Mouse (Mus musculus) MEL (cell line): ENCODE data around the gene Agl. TPM values are rescaled to one million over a fixed set of nuclear protein-coding genes. Genes with fewer than 3 reads are reported as not detected.

Experiments
- DNase-seq: peaks from one replicate; pipeline ENCODE4 v3.0.0; 2011; ENCODE audit warnings: low read depth, low spot score
- H3K27ac ChIP-seq: 2 replicates; pipeline ENCODE4 v1.5.1; 2012; ENCODE audit warnings: low read depth, mild to moderate bottlenecking, control low read depth, low read length, moderate library complexity; ENCODE audit not compliant: control insufficient read depth
- H3K27me3 ChIP-seq, 2 experiments: fragments of 150-350 bp in 1 of 2; sonication (generic) in 1 of 2; 2 replicates each; pipeline ENCODE4 v1.6.1; 2012; ENCODE audit warnings: low read length in 2 of 2, mild to moderate bottlenecking in 2 of 2, improper control_type of control experiment in 1 of 2, moderate library complexity in 1 of 2; ENCODE audit not compliant: insufficient read depth in 2 of 2, control insufficient read depth in 1 of 2
- H3K36me3 ChIP-seq, 2 experiments: 2 replicates each; pipeline ENCODE4 v1.6.1; 2012 to 2014; ENCODE audit warnings: low read length in 2 of 2, improper control_type of control experiment in 1 of 2, inconsistent platforms in 1 of 2, mild to moderate bottlenecking in 1 of 2; ENCODE audit not compliant: insufficient read depth in 2 of 2, control insufficient read depth in 1 of 2
- H3K4me1 ChIP-seq, 2 experiments: fragments of 150-350 bp in 1 of 2; sonication (generic) in 1 of 2; 2 replicates each; pipeline ENCODE4 v1.6.1; 2012; ENCODE audit warnings: low read length in 2 of 2, improper control_type of control experiment in 1 of 2, mild to moderate bottlenecking in 1 of 2; ENCODE audit not compliant: insufficient read depth in 2 of 2, control insufficient read depth in 1 of 2
- H3K4me3 ChIP-seq, 2 experiments: fragments of 150-350 bp in 1 of 2; sonication (generic) in 1 of 2; 2 replicates each; pipeline ENCODE4 v1.5.1; 2012; ENCODE audit warnings: low read depth in 2 of 2, low read length in 2 of 2, mild to moderate bottlenecking in 2 of 2, moderate library complexity in 2 of 2, control low read depth in 1 of 2, improper control_type of control experiment in 1 of 2; ENCODE audit not compliant: control insufficient read depth in 1 of 2, insufficient read depth in 1 of 2
- H3K79me2 ChIP-seq: 2 replicates; pipeline ENCODE4 v1.6.1; 2012; ENCODE audit warnings: mild to moderate bottlenecking, low read length, moderate library complexity; ENCODE audit not compliant: control insufficient read depth, poor library complexity, insufficient read depth
- H3K9ac ChIP-seq: 2 replicates; pipeline ENCODE4 v1.6.1; 2012; ENCODE audit warnings: low read depth, mild to moderate bottlenecking, control low read depth, low read length, moderate library complexity; ENCODE audit not compliant: control insufficient read depth, poor library complexity, severe bottlenecking
- H3K9me3 ChIP-seq: fragments of 150-350 bp; sonication (generic); replicated peaks from 2 replicates; pipeline ENCODE4 v1.6.1; 2012; ENCODE audit warnings: mild to moderate bottlenecking, low read length, improper control_type of control experiment, moderate library complexity; ENCODE audit not compliant: insufficient read depth
- BHLHE40 ChIP-seq: IDR thresholded peaks from 2 replicates; pipeline ENCODE4 v1.6.1; 2012; ENCODE audit warnings: low read depth, mild to moderate bottlenecking, inconsistent platforms, low read length, improper control_type of control experiment, borderline replicate concordance
- CHD1 ChIP-seq: IDR thresholded peaks from 2 replicates; pipeline ENCODE4 v1.6.1; 2012; ENCODE audit warnings: low read depth, mild to moderate bottlenecking, inconsistent platforms, low read length, improper control_type of control experiment
- ELF1 ChIP-seq: IDR thresholded peaks from 2 replicates; pipeline ENCODE4 v1.6.1; 2014; ENCODE audit warnings: low read depth, mild to moderate bottlenecking, inconsistent platforms, low read length, improper control_type of control experiment, moderate library complexity
- ETS1 ChIP-seq: IDR thresholded peaks from 2 replicates; pipeline ENCODE4 v1.6.1; 2012; ENCODE audit warnings: low read depth, mild to moderate bottlenecking, inconsistent platforms, low read length, improper control_type of control experiment, moderate library complexity
- GATA1 ChIP-seq: IDR thresholded peaks from 2 replicates; pipeline ENCODE4 v1.6.1; 2011; ENCODE audit warnings: low read depth, low read length, improper control_type of control experiment
- JUND ChIP-seq: IDR thresholded peaks from 2 replicates; pipeline ENCODE4 v1.6.1; 2011; ENCODE audit warnings: low read depth, mild to moderate bottlenecking, improper control_type of control experiment, low read length
- MAX ChIP-seq: IDR thresholded peaks from 2 replicates; pipeline ENCODE4 v1.6.1; 2011; ENCODE audit warnings: low read length, improper control_type of control experiment
- MAZ ChIP-seq: IDR thresholded peaks from 2 replicates; pipeline ENCODE4 v1.6.1; 2012; ENCODE audit warnings: low read depth, mild to moderate bottlenecking, inconsistent platforms, low read length, improper control_type of control experiment
- MEF2A ChIP-seq: IDR thresholded peaks from 2 replicates; pipeline ENCODE4 v1.6.1; 2014; ENCODE audit warnings: low read depth, mild to moderate bottlenecking, inconsistent platforms, low read length, improper control_type of control experiment; ENCODE audit not compliant: poor library complexity, insufficient replicate concordance, severe bottlenecking; ENCODE audit errors: extremely low read depth
- MXI1 ChIP-seq: IDR thresholded peaks from 2 replicates; pipeline ENCODE4 v1.6.1; 2011; ENCODE audit warnings: mild to moderate bottlenecking, low read depth, low read length, improper control_type of control experiment
- MYB ChIP-seq: IDR thresholded peaks from 2 replicates; pipeline ENCODE4 v1.6.1; 2011; ENCODE audit warnings: mild to moderate bottlenecking, low read depth, low read length, improper control_type of control experiment
- MYC ChIP-seq: IDR thresholded peaks from 2 replicates; pipeline ENCODE4 v1.6.1; 2011; ENCODE audit warnings: low read depth, mild to moderate bottlenecking, low read length, improper control_type of control experiment, moderate library complexity
- NRF1 ChIP-seq: IDR thresholded peaks from 2 replicates; pipeline ENCODE4 v1.6.1; 2014; ENCODE audit warnings: low read depth, mild to moderate bottlenecking, inconsistent platforms, low read length, improper control_type of control experiment, moderate library complexity; ENCODE audit not compliant: poor library complexity, insufficient read depth, severe bottlenecking
- POLR2AphosphoS5 ChIP-seq: IDR thresholded peaks from 2 replicates; pipeline ENCODE4 v1.6.1; 2012; ENCODE audit warnings: low read depth, borderline replicate concordance, mild to moderate bottlenecking, inconsistent platforms, low read length, moderate library complexity, mixed read lengths
- SIN3A ChIP-seq: IDR thresholded peaks from 2 replicates; pipeline ENCODE4 v1.6.1; 2012; ENCODE audit warnings: low read length, improper control_type of control experiment, inconsistent platforms
- SMC3 ChIP-seq: IDR thresholded peaks from 2 replicates; pipeline ENCODE4 v1.6.1; 2011; ENCODE audit warnings: low read depth, low read length, improper control_type of control experiment
- TBP ChIP-seq: IDR thresholded peaks from 2 replicates; pipeline ENCODE4 v1.8.0; 2011; ENCODE audit warnings: low read depth, low read length, improper control_type of control experiment
- UBTF ChIP-seq: IDR thresholded peaks from 2 replicates; pipeline ENCODE4 v1.6.1; 2012; ENCODE audit warnings: low read depth, mild to moderate bottlenecking, inconsistent platforms, low read length, improper control_type of control experiment, moderate library complexity, borderline replicate concordance; ENCODE audit not compliant: insufficient read depth
- USF1 ChIP-seq: IDR thresholded peaks from 2 replicates; pipeline ENCODE4 v1.6.1; 2014; ENCODE audit warnings: low read depth, mild to moderate bottlenecking, inconsistent platforms, low read length, improper control_type of control experiment, moderate library complexity
- USF2 ChIP-seq, 2 experiments: IDR thresholded peaks; 2 replicates each; pipeline ENCODE4 v1.6.1; 2011 to 2012; ENCODE audit warnings: improper control_type of control experiment in 2 of 2, low read length in 2 of 2, borderline replicate concordance in 1 of 2, inconsistent platforms in 1 of 2, low read depth in 1 of 2, mild to moderate bottlenecking in 1 of 2; ENCODE audit not compliant: insufficient read depth in 1 of 2
- ZC3H11A ChIP-seq: IDR thresholded peaks from 2 replicates; pipeline ENCODE4 v1.6.1; 2012; ENCODE audit warnings: low read depth, mild to moderate bottlenecking, inconsistent platforms, low read length, improper control_type of control experiment
- ZMIZ1 ChIP-seq: IDR thresholded peaks from 2 replicates; pipeline ENCODE4 v1.6.1; 2012; ENCODE audit warnings: low read depth, mild to moderate bottlenecking, inconsistent platforms, low read length, improper control_type of control experiment, moderate library complexity
- polyA plus RNA-seq, 2 experiments: library from polyadenylated mRNA; stranded (reverse) in 1 of 2; unstranded in 1 of 2; fragments of >175 nt in 1 of 2; fragments of >200 nt in 1 of 2; gene quantifications; 2 replicates each; pipeline versions ENCODE4 v1.2.1 to v1.2.4; 2012; ENCODE audit warnings: low replicate concordance in 2 of 2, low read depth in 1 of 2; ENCODE audit not compliant: insufficient read length in 2 of 2, insufficient read depth in 1 of 2, missing spikeins in 1 of 2
- total RNA-seq: library from RNA; depleted of rRNA; stranded (reverse); fragments of 300-350 nt; gene quantifications from 2 replicates; pipeline ENCODE4 v1.2.3, GENCODE M21; 2012

Agl gene
- total and polyA plus RNA-seq, 3 experiments, result 4.6 to 21.1 (median 11.9) TPM

- Histone ChIP-seq H3K4me3 (no peak overlapping the region), H3K27ac (no peak overlapping the region), H3K9ac (no peak overlapping the region), H3K79me2 (no peaks in the 10 kb centered on the region), H3K27me3 (no peaks in the 10 kb centered on the region), H3K36me3 (peaks cover 0 to 2% of the 10 kb centered on the region in 2 experiments; a peak in 1 of 4 replicates), H3K9me3 (no peaks in the 10 kb centered on the region), H3K4me1 (no peaks in the 10 kb centered on the region; a peak in 1 of 4 replicates)
- TF ChIP-seq ELF1 (no peak), MAX (no peak), NRF1 (no peak), MYC (no peak), UBTF (no peak), BHLHE40 (no peak)
- no peak for DNase-seq
Observed at GRCm38 (mm10) chr3:116833491-116833890, 25.5 kb upstream of the Agl start.

- no peaks in the 10 kb centered on the region for H3K27me3 ChIP-seq
- no peak overlapping the region for H3K9ac ChIP-seq
- DNase-seq, result no peak
- no peak overlapping the region for H3K4me3 ChIP-seq
- no peak overlapping the region for H3K27ac ChIP-seq
- no peaks in the 10 kb centered on the region for H3K79me2 ChIP-seq
- no peaks in the 10 kb centered on the region for H3K9me3 ChIP-seq
- TF ChIP-seq POLR2AphosphoS5 (no peak), USF2 (IDR thresholded peaks at IDR 0.05; ENCODE audit: borderline replicate concordance in 1 of 2, insufficient read depth in 1 of 2, low read depth in 1 of 2, low read length in 2 of 2) (no peak), CHD1 (no peak), SMC3 (no peak), SIN3A (no peak), MAZ (no peak), NRF1 (no peak)
- H3K4me1 ChIP-seq, result no peaks in the 10 kb centered on the region; a peak in 1 of 4 replicates
- H3K36me3 ChIP-seq, result peaks cover 0 to 2% of the 10 kb centered on the region in 2 experiments; a peak in 1 of 4 replicates
Observed at GRCm38 (mm10) chr3:116832526-116833310, 24.8 kb upstream of the Agl start.

- Histone ChIP-seq H3K36me3 (no peaks in the 10 kb centered on the region), H3K4me1 (no peaks in the 10 kb centered on the region; a peak in 1 of 4 replicates), H3K27ac (no peak overlapping the region), H3K4me3 (no peak overlapping the region), H3K79me2 (no peaks in the 10 kb centered on the region), H3K9ac (no peak overlapping the region), H3K27me3 (peaks cover 0 to 5% of the 10 kb centered on the region in 2 experiments; a peak in 1 of 4 replicates), H3K9me3 (no peaks in the 10 kb centered on the region)
- TF ChIP-seq ETS1 (no peak), TBP (no peak), POLR2AphosphoS5 (no peak), GATA1 (no peak), MEF2A (no peak), JUND (no peak), ZC3H11A (no peak), ZMIZ1 (no peak), MYB (no peak), MAZ (no peak), USF2 (IDR thresholded peaks at IDR 0.05; ENCODE audit: borderline replicate concordance in 1 of 2, insufficient read depth in 1 of 2, low read depth in 1 of 2, low read length in 2 of 2) (no peak), USF1 (no peak), MXI1 (no peak), ELF1 (no peak)
- DNase-seq, result peak; percentile 28
Observed at GRCm38 (mm10) chr3:116831324-116831723, 23.4 kb upstream of the Agl start.
